Mouse (Mus musculus): Measurements from ENCODE around the gene Fank1. TPM values are rescaled to one million over a fixed set of nuclear protein-coding genes. Genes with fewer than 3 reads are reported as not detected.

The Fank1 gene
- total and polyA plus RNA-seq, 3 experiments = 0.16 to 0.17 TPM; not detected in 1

DNA sequence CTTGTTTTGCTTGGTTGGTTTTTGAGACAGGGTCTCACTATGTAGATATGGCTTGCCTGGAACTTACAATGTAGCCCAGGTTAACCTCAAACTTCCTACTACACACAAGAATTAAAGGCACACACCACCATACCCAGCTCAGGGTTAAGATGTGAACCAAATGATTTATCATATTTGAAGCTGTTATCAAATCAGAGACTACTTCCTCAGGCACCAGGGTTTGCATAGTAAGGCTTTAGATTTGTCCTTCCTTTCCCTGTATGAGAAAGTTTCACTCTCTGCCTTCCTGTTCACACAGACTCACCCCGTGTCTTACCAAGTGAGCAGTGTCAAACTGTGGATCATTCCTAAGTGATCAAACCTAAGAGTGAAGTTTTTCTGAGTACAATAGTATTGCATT is 32.5 kb upstream of the Fank1 start:
- Histone ChIP-seq H3K9ac (ENCODE audit: insufficient read depth, low read depth) (no peak overlapping the region), H3K36me3 (replicated peaks in 1 of 2; ENCODE audit: control insufficient read depth in 1 of 2, insufficient read depth in 1 of 2, low read length in 1 of 2) (peaks cover 13 to 48% of the 10 kb centered on the region in 2 experiments), H3K4me3 (replicated peaks in 1 of 3; ENCODE audit: low read depth in 2 of 3, low read length in 2 of 3, poor library complexity in 1 of 3) (no peak overlapping the region), H3K4me2 (ENCODE audit: insufficient read depth, low read depth, poor library complexity, severe bottlenecking) (no peak overlapping the region), H3K27me3 (replicated peaks) (no peaks in the 10 kb centered on the region), H3K27ac (ENCODE audit: insufficient read depth, low read depth) (no peak overlapping the region), H3K4me1 (ENCODE audit: control insufficient read depth in 1 of 2, insufficient read depth in 2 of 2) (peaks cover 10 to 18% of the 10 kb centered on the region in 2 experiments), H3K9me3 (replicated peaks; ENCODE audit: low read length) (no peaks in the 10 kb centered on the region), H3K79me2 (replicated peaks; ENCODE audit: control insufficient read depth, extremely low read depth, insufficient read depth, poor library complexity, severe bottlenecking) (no peaks in the 10 kb centered on the region)
- dilution Hi-C loops (cut with MboI; ENCODE audit: extremely low pct_ligation_motif_present, extremely low pct_unique_long_range_greater_than_20kb, low sequenced_read_pairs) (no loop called here), in situ Hi-C loops (cut with MboI; ENCODE audit: low pct_ligation_motif_present, low pct_unique_long_range_greater_than_20kb, low sequenced_read_pairs) (no loop called here)
- DNase-seq (ENCODE audit: extremely low read depth) = no peak
- no peak for TF ChIP-seq TBP (conservative IDR thresholded peaks at IDR 0.05; ENCODE audit: low read depth, low read length)
- no peak for TF ChIP-seq ZMIZ1 (IDR thresholded peaks at IDR 0.05; ENCODE audit: low read depth, low read length)
- TF ChIP-seq RAD21 (IDR thresholded peaks at IDR 0.05; ENCODE audit: low read depth, low read length) = no peak
- TF ChIP-seq GABPA (IDR thresholded peaks at IDR 0.05; ENCODE audit: insufficient replicate concordance, low read depth, low read length) = no peak
- no peak for TF ChIP-seq NELFE (IDR thresholded peaks at IDR 0.05; ENCODE audit: low read depth, low read length)
- no peak for TF ChIP-seq UBTF (IDR thresholded peaks at IDR 0.05; ENCODE audit: low read depth, low read length)
- TF ChIP-seq POLR2AphosphoS2 (IDR thresholded peaks at IDR 0.05; ENCODE audit: low read depth, low read length) = no peak
- TF ChIP-seq PAX5 (IDR thresholded peaks at IDR 0.05; ENCODE audit: low read length) = no peak
- no peak for TF ChIP-seq ELF1 (IDR thresholded peaks at IDR 0.05; ENCODE audit: low read depth, low read length)
- no peak for TF ChIP-seq JUN (IDR thresholded peaks at IDR 0.05; ENCODE audit: insufficient read depth, low read depth, low read length)
- no peak for TF ChIP-seq SIN3A (IDR thresholded peaks at IDR 0.05; ENCODE audit: low read length)
- no peak for TF ChIP-seq MEF2A (IDR thresholded peaks at IDR 0.05; ENCODE audit: borderline replicate concordance, low read depth, low read length)
- TF ChIP-seq RCOR1 (conservative IDR thresholded peaks at IDR 0.05; ENCODE audit: low read depth, low read length) = no peak
- no peak for TF ChIP-seq ZC3H11A (IDR thresholded peaks at IDR 0.05; ENCODE audit: low read depth, low read length)
- no peak for TF ChIP-seq CTCF (conservative IDR thresholded peaks at IDR 0.05 in 1 of 2, IDR thresholded peaks at IDR 0.05 in 1 of 2; ENCODE audit: low read depth in 2 of 2, low read length in 2 of 2)
- no peak for TF ChIP-seq ETS1 (conservative IDR thresholded peaks at IDR 0.05; ENCODE audit: low read depth, low read length)

DNA sequence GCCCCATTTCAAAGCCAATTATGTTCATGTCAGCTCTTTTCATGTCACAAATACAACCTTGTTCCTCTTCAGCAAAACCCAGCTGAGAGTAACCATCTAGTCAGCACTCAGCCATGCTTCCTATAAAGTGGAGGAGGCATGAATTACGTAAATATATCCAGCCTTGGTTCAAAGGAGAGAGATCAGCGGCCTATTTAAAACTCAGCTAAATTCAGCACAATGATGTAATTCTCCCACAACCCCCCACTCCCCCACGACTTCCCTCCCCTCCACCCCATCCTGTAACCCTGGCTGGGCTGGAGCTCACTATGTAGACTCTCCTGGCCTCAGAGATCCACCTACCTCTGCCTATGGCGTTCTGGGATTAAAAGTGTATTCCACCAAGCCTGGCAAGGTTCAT is 32.0 kb upstream of the Fank1 start:
- Histone ChIP-seq H3K36me3 (replicated peaks in 1 of 2; ENCODE audit: control insufficient read depth in 1 of 2, insufficient read depth in 1 of 2, low read length in 1 of 2) (peaks cover 13 to 48% of the 10 kb centered on the region in 2 experiments), H3K4me2 (ENCODE audit: insufficient read depth, low read depth, poor library complexity, severe bottlenecking) (no peak overlapping the region), H3K79me2 (replicated peaks; ENCODE audit: control insufficient read depth, extremely low read depth, insufficient read depth, poor library complexity, severe bottlenecking) (no peaks in the 10 kb centered on the region), H3K27me3 (replicated peaks) (no peaks in the 10 kb centered on the region), H3K9me3 (replicated peaks; ENCODE audit: low read length) (no peaks in the 10 kb centered on the region), H3K27ac (ENCODE audit: insufficient read depth, low read depth) (no peak overlapping the region), H3K9ac (ENCODE audit: insufficient read depth, low read depth) (no peak overlapping the region), H3K4me1 (ENCODE audit: control insufficient read depth in 1 of 2, insufficient read depth in 2 of 2) (peaks cover 10 to 18% of the 10 kb centered on the region in 2 experiments), H3K4me3 (replicated peaks in 1 of 3; ENCODE audit: low read depth in 2 of 3, low read length in 2 of 3, poor library complexity in 1 of 3) (no peak overlapping the region)
- in situ Hi-C loops (cut with MboI; ENCODE audit: low pct_ligation_motif_present, low pct_unique_long_range_greater_than_20kb, low sequenced_read_pairs) (no loop called here), dilution Hi-C loops (cut with MboI; ENCODE audit: extremely low pct_ligation_motif_present, extremely low pct_unique_long_range_greater_than_20kb, low sequenced_read_pairs) (no loop called here)
- TF ChIP-seq KAT2A (IDR thresholded peaks at IDR 0.05; ENCODE audit: insufficient replicate concordance, low read length) = no peak
- TF ChIP-seq IRF4 (IDR thresholded peaks at IDR 0.05; ENCODE audit: low read depth, low read length) = no peak
- TF ChIP-seq NELFE (IDR thresholded peaks at IDR 0.05; ENCODE audit: low read depth, low read length) = no peak
- no peak for TF ChIP-seq UBTF (IDR thresholded peaks at IDR 0.05; ENCODE audit: low read depth, low read length)
- no peak for TF ChIP-seq MEF2A (IDR thresholded peaks at IDR 0.05; ENCODE audit: borderline replicate concordance, low read depth, low read length)
- no peak for TF ChIP-seq RAD21 (IDR thresholded peaks at IDR 0.05; ENCODE audit: low read depth, low read length)
- TF ChIP-seq SIN3A (IDR thresholded peaks at IDR 0.05; ENCODE audit: low read length) = no peak
- no peak for TF ChIP-seq TBP (conservative IDR thresholded peaks at IDR 0.05; ENCODE audit: low read depth, low read length)
- TF ChIP-seq E2F4 (IDR thresholded peaks at IDR 0.05; ENCODE audit: insufficient replicate concordance, low read depth, low read length) = no peak
- TF ChIP-seq RCOR1 (conservative IDR thresholded peaks at IDR 0.05; ENCODE audit: low read depth, low read length) = no peak
- no peak for TF ChIP-seq ZMIZ1 (IDR thresholded peaks at IDR 0.05; ENCODE audit: low read depth, low read length)
- TF ChIP-seq CTCF (conservative IDR thresholded peaks at IDR 0.05 in 1 of 2, IDR thresholded peaks at IDR 0.05 in 1 of 2; ENCODE audit: low read depth in 2 of 2, low read length in 2 of 2) = no peak
- TF ChIP-seq USF1 (IDR thresholded peaks at IDR 0.05; ENCODE audit: low read depth, low read length) = no peak
- TF ChIP-seq SMC3 (IDR thresholded peaks at IDR 0.05; ENCODE audit: low read depth, low read length) = no peak
- TF ChIP-seq POLR2AphosphoS2 (IDR thresholded peaks at IDR 0.05; ENCODE audit: low read depth, low read length) = no peak
- TF ChIP-seq ETS1 (conservative IDR thresholded peaks at IDR 0.05; ENCODE audit: low read depth, low read length) = no peak
- TF ChIP-seq USF2 (conservative IDR thresholded peaks at IDR 0.05; ENCODE audit: low read depth, low read length) = no peak
- no peak for TF ChIP-seq TCF12 (IDR thresholded peaks at IDR 0.05; ENCODE audit: low read depth, low read length)
- no peak for DNase-seq (ENCODE audit: extremely low read depth)

Measured in CH12.LX (cell line).